In genomic region chr8:80991937-80992336, GRCm38 (mm10) we compare ENCODE assay signal across 9 mouse cellular contexts. TPM values are rescaled to one million over a fixed set of nuclear protein-coding genes. Genes with fewer than 3 reads are reported as not detected.
DNase-seq lines count a peak whose midpoint lies in the region; ATAC-seq and TF ChIP-seq lines count a peak whose summit lies in the region.
"Had no signal": no experiment of that assay in that cellular context is flagged by ENCODE, and none has a peak within 500 bp of the region (broad histone marks: within the 10 kb centered on the region; RNA-seq: fewer than 3 reads in every experiment).

No protein-coding gene starts in this region.

- no peaks in the 10 kb centered on the region for H3K4me1 ChIP-seq in forebrain, embryonic 14.5 days (ENCODE audit: control insufficient read depth, insufficient read depth, low read length)
- H3K4me1 ChIP-seq in forebrain, embryonic 12.5 days: no peaks in the 10 kb centered on the region
- H3K4me1 ChIP-seq in E14TG2a.4 (replicated peaks; ENCODE audit: low read depth, low read length): no peaks in the 10 kb centered on the region
- no peaks in the 10 kb centered on the region for H3K4me1 ChIP-seq in forebrain, postnatal 0 days (ENCODE audit: insufficient read depth)
- H3K4me1 ChIP-seq in kidney, embryonic 14.5 days (ENCODE audit: control insufficient read depth, insufficient read depth, low read length): no peaks in the 10 kb centered on the region
- H3K4me1 ChIP-seq in midbrain, embryonic 14.5 days (ENCODE audit: control insufficient read depth, insufficient read depth, low read length): no peaks in the 10 kb centered on the region

- WGBS in forebrain, embryonic 14.5 days: 60% methylated on average over 3 of the region's 3 CpGs
- 64% methylated on average over 3 of the region's 3 CpGs for WGBS in forebrain, embryonic 12.5 days
- WGBS in forebrain, postnatal 0 days: 49% methylated on average over 3 of the region's 3 CpGs
- WGBS in kidney, embryonic 14.5 days: 52% methylated on average over 3 of the region's 3 CpGs
- WGBS in midbrain, embryonic 14.5 days: 53% methylated on average over 3 of the region's 3 CpGs

- H3K27me3 ChIP-seq in forebrain, embryonic 14.5 days (replicated peaks; ENCODE audit: control insufficient read depth, insufficient read depth, low read length): no peaks in the 10 kb centered on the region
- H3K27me3 ChIP-seq in forebrain, embryonic 12.5 days: no peaks in the 10 kb centered on the region
- H3K27me3 ChIP-seq in E14TG2a.4 (ENCODE audit: insufficient read depth, low read length): no peaks in the 10 kb centered on the region
- no peaks in the 10 kb centered on the region for H3K27me3 ChIP-seq in forebrain, postnatal 0 days (ENCODE audit: insufficient read depth, low read length)
- H3K27me3 ChIP-seq in kidney, embryonic 14.5 days (ENCODE audit: control insufficient read depth, insufficient read depth, low read length): no peaks in the 10 kb centered on the region
- H3K27me3 ChIP-seq in midbrain, embryonic 14.5 days (ENCODE audit: control insufficient read depth, insufficient read depth, low read length): no peaks in the 10 kb centered on the region
- H3K27me3 ChIP-seq: heart, embryonic 13.5 days had no signal

- no peak overlapping the region for H3K9ac ChIP-seq in forebrain, embryonic 14.5 days (ENCODE audit: low read length)
- H3K9ac ChIP-seq in forebrain, embryonic 12.5 days: no peak overlapping the region
- no peak overlapping the region for H3K9ac ChIP-seq in forebrain, postnatal 0 days
- H3K9ac ChIP-seq in kidney, embryonic 14.5 days (ENCODE audit: low read depth, low read length): no peak overlapping the region
- H3K9ac ChIP-seq in midbrain, embryonic 14.5 days (replicated peaks; ENCODE audit: low read length): no peak overlapping the region
- H3K9ac ChIP-seq: heart, embryonic 13.5 days had no signal

- ATAC-seq in forebrain, embryonic 14.5 days: peak; percentile 68; the same call in 1 of the 2 replicates
- ATAC-seq in forebrain, embryonic 12.5 days (ENCODE audit: low FRiP score): no peak
- peak; percentile 89 for ATAC-seq in forebrain, postnatal 0 days
- ATAC-seq in kidney, embryonic 14.5 days (ENCODE audit: low FRiP score, low TSS enrichment): peak; percentile 89
- ATAC-seq in midbrain, embryonic 14.5 days (ENCODE audit: low FRiP score, low TSS enrichment): no peak
- ATAC-seq in frontal cortex, adult (ENCODE audit: low TSS enrichment): no peak

- no peak overlapping the region for H3K4me2 ChIP-seq in forebrain, embryonic 14.5 days (ENCODE audit: low read length)
- H3K4me2 ChIP-seq in forebrain, embryonic 12.5 days: no peak overlapping the region
- H3K4me2 ChIP-seq in forebrain, postnatal 0 days (ENCODE audit: low read depth): no peak overlapping the region
- H3K4me2 ChIP-seq in kidney, embryonic 14.5 days (replicated peaks; ENCODE audit: low read depth, low read length): no peak overlapping the region
- H3K4me2 ChIP-seq in midbrain, embryonic 14.5 days (ENCODE audit: low read length): no peak overlapping the region
- H3K4me2 ChIP-seq: heart, embryonic 13.5 days had no signal

- H3K9me3 ChIP-seq in forebrain, embryonic 14.5 days (replicated peaks; ENCODE audit: control insufficient read depth, low read length): no peaks in the 10 kb centered on the region
- no peaks in the 10 kb centered on the region for H3K9me3 ChIP-seq in forebrain, embryonic 12.5 days
- no peaks in the 10 kb centered on the region for H3K9me3 ChIP-seq in E14TG2a.4 (ENCODE audit: low read length)
- no peaks in the 10 kb centered on the region for H3K9me3 ChIP-seq in forebrain, postnatal 0 days (ENCODE audit: low read length)
- H3K9me3 ChIP-seq in kidney, embryonic 14.5 days (ENCODE audit: control insufficient read depth, low read length): no peaks in the 10 kb centered on the region
- no peaks in the 10 kb centered on the region for H3K9me3 ChIP-seq in midbrain, embryonic 14.5 days (ENCODE audit: control insufficient read depth, low read length)
- H3K9me3 ChIP-seq: heart, embryonic 13.5 days had no signal

- H3K27ac ChIP-seq in forebrain, embryonic 14.5 days (ENCODE audit: low read depth, low read length): no peak overlapping the region
- H3K27ac ChIP-seq in forebrain, embryonic 12.5 days: no peak overlapping the region
- H3K27ac ChIP-seq in forebrain, postnatal 0 days (ENCODE audit: low read depth, low read length): no peak overlapping the region
- no peak overlapping the region for H3K27ac ChIP-seq in kidney, embryonic 14.5 days (ENCODE audit: low read depth, low read length)
- H3K27ac ChIP-seq in midbrain, embryonic 14.5 days (replicated peaks; ENCODE audit: low read depth, low read length): no peak overlapping the region
- H3K27ac ChIP-seq: heart, embryonic 13.5 days had no signal

- H3K36me3 ChIP-seq in forebrain, embryonic 14.5 days (ENCODE audit: control insufficient read depth, insufficient read depth, low read length): peaks cover 72% of the 10 kb centered on the region
- H3K36me3 ChIP-seq in forebrain, embryonic 12.5 days (replicated peaks): peaks cover 61% of the 10 kb centered on the region
- peaks cover 90% of the 10 kb centered on the region for H3K36me3 ChIP-seq in E14TG2a.4 (ENCODE audit: insufficient read depth, low read length)
- H3K36me3 ChIP-seq in forebrain, postnatal 0 days (ENCODE audit: insufficient read depth): peaks cover 50% of the 10 kb centered on the region
- H3K36me3 ChIP-seq in kidney, embryonic 14.5 days (ENCODE audit: control insufficient read depth, insufficient read depth, low read length): peaks cover 69% of the 10 kb centered on the region
- peaks cover 72% of the 10 kb centered on the region for H3K36me3 ChIP-seq in midbrain, embryonic 14.5 days (ENCODE audit: control insufficient read depth, insufficient read depth, low read length)

- TF ChIP-seq CTCF in E14TG2a.4 (conservative IDR thresholded peaks at IDR 0.05; ENCODE audit: low read length): peak; percentile 19; the same call in 1 of the 2 replicates
- peak; percentile 64 for TF ChIP-seq CTCF in forebrain, postnatal 0 days (IDR thresholded peaks at IDR 0.05; ENCODE audit: low read depth)

- DNase-seq in forebrain, embryonic 14.5 days (ENCODE audit: low spot score): peak; percentile 74
- peak; percentile 59 for DNase-seq in forebrain, postnatal 0 days
- peak; percentile 78 for DNase-seq in midbrain, embryonic 14.5 days
- DNase-seq in right cerebral cortex, postnatal 4 days: no peak

- H3K4me3 ChIP-seq in forebrain, embryonic 14.5 days (ENCODE audit: low read depth, low read length): no peak overlapping the region
- no peak overlapping the region for H3K4me3 ChIP-seq in forebrain, embryonic 12.5 days (replicated peaks)
- no peak overlapping the region for H3K4me3 ChIP-seq in E14TG2a.4 (replicated peaks; ENCODE audit: low read length)
- H3K4me3 ChIP-seq in forebrain, postnatal 0 days (ENCODE audit: low read depth, low read length): no peak overlapping the region
- H3K4me3 ChIP-seq in kidney, embryonic 14.5 days (ENCODE audit: low read length): no peak overlapping the region
- no peak overlapping the region for H3K4me3 ChIP-seq in midbrain, embryonic 14.5 days (replicated peaks; ENCODE audit: low read depth, low read length)
- H3K4me3 ChIP-seq: heart, embryonic 13.5 days had no signal

RNA-seq across cellular contexts. Expression of gene Usp38, which starts 22.8 kb away (rescaled TPM):
- 25.9 and 27.5 TPM in 2 replicates for polyA plus RNA-seq in forebrain, embryonic 14.5 days (2014; fragmentation: Nextera tagmentation; extraction: Ambion mirVana)
- polyA plus RNA-seq in forebrain, embryonic 12.5 days (2016; fragmentation: Nextera tagmentation; extraction: Ambion mirVana): 30.3 and 32.8 TPM in 2 replicates
- 36.6 and 40.3 TPM in 2 replicates for total RNA-seq in forebrain, postnatal 0 days (2014; rRNA removed)
- polyA plus RNA-seq in forebrain, postnatal 0 days (2015; fragmentation: Nextera tagmentation; extraction: Ambion mirVana): 16.4 and 18.4 TPM in 2 replicates
- 14.3 and 25.5 TPM in 2 replicates for polyA plus RNA-seq in kidney, embryonic 14.5 days (2014; fragmentation: Nextera tagmentation; extraction: Ambion mirVana)
- polyA plus RNA-seq in midbrain, embryonic 14.5 days (2014; fragmentation: Nextera tagmentation; extraction: Ambion mirVana): 19.4 and 27.2 TPM in 2 replicates

Comparison
In these comparisons a context has a peak if more than half of its experiments do, and no peak if none do; other contexts are left out.
1. ATAC-seq: peak in forebrain, embryonic 14.5 days (single experiment), forebrain, postnatal 0 days (single experiment) and kidney, embryonic 14.5 days (single experiment); none in forebrain, embryonic 12.5 days (single experiment), midbrain, embryonic 14.5 days (single experiment) and frontal cortex, adult (single experiment).